Mouse (Mus musculus): ENCODE data around the gene Prkce.

Prkce gene

GRCm38 (mm10) chr17:86663471-86663870 lies 495.9 kb downstream of the Prkce start:
- no peak for DNase-seq (ENCODE audit: extremely low spot score, low read depth, low spot score)

- DNase-seq (ENCODE audit: extremely low spot score, low read depth, low spot score) = no peak
These were observed 500.4 kb downstream of the Prkce start for GRCm38 (mm10) chr17:86667836-86668600.

GRCm38 (mm10) chr17:86669641-86670373 lies 502.2 kb downstream of the Prkce start:
- DNase-seq (ENCODE audit: extremely low spot score, low read depth, low spot score) = no peak

GRCm38 (mm10) chr17:86670731-86671130 lies 503.1 kb downstream of the Prkce start:
- no peak for DNase-seq (ENCODE audit: extremely low spot score, low read depth, low spot score)

GRCm38 (mm10) chr17:86674971-86675370 lies 507.4 kb downstream of the Prkce start:
- no peak for DNase-seq (ENCODE audit: extremely low spot score, low read depth, low spot score)

GRCm38 (mm10) chr17:86676336-86676735 lies 508.8 kb downstream of the Prkce start:
- no peak for DNase-seq (ENCODE audit: extremely low spot score, low read depth, low spot score)

- DNase-seq (ENCODE audit: extremely low spot score, low read depth, low spot score) = no peak
These were observed 509.3 kb downstream of the Prkce start for GRCm38 (mm10) chr17:86676909-86677308.

GRCm38 (mm10) chr17:86685263-86685662 lies 517.7 kb downstream of the Prkce start:
- DNase-seq (ENCODE audit: extremely low spot score, low read depth, low spot score) = no peak

GRCm38 (mm10) chr17:86687021-86687420 lies 519.4 kb downstream of the Prkce start:
- no peak for DNase-seq (ENCODE audit: extremely low spot score, low read depth, low spot score)

GRCm38 (mm10) chr17:86690871-86691390 lies 523.3 kb downstream of the Prkce start:
- no peak for DNase-seq (ENCODE audit: extremely low spot score, low read depth, low spot score)

- no peak for DNase-seq (ENCODE audit: extremely low spot score, low read depth, low spot score)
These were observed 530.2 kb downstream of the Prkce start for GRCm38 (mm10) chr17:86697751-86698150.

- no peak for DNase-seq (ENCODE audit: extremely low spot score, low read depth, low spot score)
These were observed 535.8 kb downstream of the Prkce start for GRCm38 (mm10) chr17:86703336-86703735.

- no peak for DNase-seq (ENCODE audit: extremely low spot score, low read depth, low spot score)
These were observed 537.7 kb downstream of the Prkce start for GRCm38 (mm10) chr17:86705236-86705635.

- no peak for DNase-seq (ENCODE audit: extremely low spot score, low read depth, low spot score)
These were observed 538.9 kb downstream of the Prkce start for GRCm38 (mm10) chr17:86706467-86706866.
